Mouse (Mus musculus) stomach, postnatal 0 days (tissue): Measurements from ENCODE around the gene Nfkb2. TPM values are rescaled to one million over a fixed set of nuclear protein-coding genes. Genes with fewer than 3 reads are reported as not detected.

Source experiments
- ATAC-seq: fragments of 200-750 bp; cut with Nextera tagmentation; 2 replicates; pipeline ENCODE4 v1.8.0; 2017; ENCODE audit not compliant: low FRiP score, low TSS enrichment
- DNase-seq: peaks from one replicate; pipeline ENCODE4 v3.0.0-alpha.2; 2016; ENCODE audit warnings: low spot score
- H3K27ac ChIP-seq: fragments of 300-500 bp; sonication (generic); replicated peaks from 2 replicates; pipeline ENCODE4 v1.5.1; 2014; ENCODE audit warnings: mild to moderate bottlenecking, control low read depth
- H3K27me3 ChIP-seq: fragments of 300-500 bp; sonication (generic); 2 replicates; pipeline ENCODE4 v1.6.1; 2014; ENCODE audit warnings: low read length; ENCODE audit not compliant: control insufficient read depth, insufficient read depth
- H3K36me3 ChIP-seq: fragments of 300-500 bp; sonication (generic); 2 replicates; pipeline ENCODE4 v1.6.1; 2014; ENCODE audit warnings: low read length, mixed read lengths; ENCODE audit not compliant: control insufficient read depth, insufficient read depth
- H3K4me1 ChIP-seq: fragments of 300-500 bp; sonication (generic); replicated peaks from 2 replicates; pipeline ENCODE4 v1.6.1; 2014; ENCODE audit warnings: antibody characterized with exemption; ENCODE audit not compliant: control insufficient read depth, insufficient read depth
- H3K4me2 ChIP-seq: fragments of 300-500 bp; sonication (generic); replicated peaks from 2 replicates; pipeline ENCODE4 v1.6.1; 2014; ENCODE audit warnings: low read depth, mild to moderate bottlenecking, control low read depth, moderate library complexity
- H3K4me3 ChIP-seq: fragments of 300-500 bp; sonication (generic); 2 replicates; pipeline ENCODE4 v1.5.1; 2014; ENCODE audit warnings: low read depth, low read length, control low read depth
- H3K9ac ChIP-seq: fragments of 300-500 bp; sonication (generic); 2 replicates; pipeline ENCODE4 v1.6.1; 2014; ENCODE audit warnings: mild to moderate bottlenecking, low read length, control low read depth, mixed read lengths
- H3K9me3 ChIP-seq: fragments of 300-500 bp; sonication (generic); 2 replicates; pipeline ENCODE4 v1.6.1; 2016; ENCODE audit warnings: low read length; ENCODE audit not compliant: control insufficient read depth
- CTCF ChIP-seq: IDR thresholded peaks from 2 replicates; pipeline ENCODE4 v1.5.1; 2016; ENCODE audit warnings: antibody characterized with exemption, low read depth, mild to moderate bottlenecking, moderate library complexity
- EP300 ChIP-seq: optimal IDR thresholded peaks from 2 replicates; pipeline ENCODE3; 2016; ENCODE audit warnings: antibody characterized with exemption
- WGBS: fragments of 180-500 bp; shearing (Covaris S2); extraction: QIAGEN DNeasy Blood & Tissue Kit; methylation state at CpG from one replicate; pipeline ENCODE4 v1.1.7; 2014; 5-methylcytosine and 5-hydroxymethylcytosine counted together
- polyA plus RNA-seq: library from polyadenylated mRNA; unstranded; fragments of >200 nt; fragmentation: Nextera tagmentation; extraction: Ambion mirVana; gene quantifications from 2 replicates; pipeline ENCODE4 v1.2.1, GENCODE M21; 2015

The Nfkb2 gene
- polyA plus RNA-seq, 1 experiment from 2014 or later: 11.4 TPM

- DNase-seq (no peak), ATAC-seq (no peak)
- H3K4me3 ChIP-seq: no peak overlapping the region
- no peak overlapping the region for H3K9ac ChIP-seq
- no peaks in the 10 kb centered on the region; the same call in 1 of the 2 replicates for H3K27me3 ChIP-seq
- H3K27ac ChIP-seq: no peak overlapping the region
- no peaks in the 10 kb centered on the region for H3K9me3 ChIP-seq
- H3K36me3 ChIP-seq: peaks cover 9% of the 10 kb centered on the region
- no peak overlapping the region for H3K4me2 ChIP-seq
- no peak for TF ChIP-seq CTCF
- no peak for TF ChIP-seq EP300
- WGBS: 93% methylated on average over 14 of the region's 14 CpGs
- H3K4me1 ChIP-seq: peaks cover 7% of the 10 kb centered on the region
These were observed 27.2 kb downstream of the Nfkb2 start for GRCm38 (mm10) chr19:46331326-46331725.

- WGBS: 83% methylated on average over 3 of the region's 3 CpGs
- no peak for TF ChIP-seq CTCF
- no peak for TF ChIP-seq EP300
- no peak for ATAC-seq
These were observed 27.8 kb downstream of the Nfkb2 start for GRCm38 (mm10) chr19:46331936-46332335.

GRCm38 (mm10) chr19:46332721-46333339, 28.7 kb downstream of the Nfkb2 start:
- 64% methylated on average over 7 of the region's 7 CpGs for WGBS
- TF ChIP-seq CTCF (no peak), EP300 (no peak)
- no peak overlapping the region for H3K27ac ChIP-seq
- no peak overlapping the region for H3K4me2 ChIP-seq
- H3K4me3 ChIP-seq: no peak overlapping the region
- peaks cover 9% of the 10 kb centered on the region for H3K36me3 ChIP-seq
- DNase-seq (no peak), ATAC-seq (no peak)
- peaks cover 6% of the 10 kb centered on the region for H3K4me1 ChIP-seq
- no peaks in the 10 kb centered on the region for H3K27me3 ChIP-seq
- no peak overlapping the region for H3K9ac ChIP-seq
- H3K9me3 ChIP-seq: no peaks in the 10 kb centered on the region

More at GRCm38 (mm10) chr19:46331936-46332335, 27.8 kb downstream of the Nfkb2 start:
- H3K4me2 ChIP-seq: no peak overlapping the region
- no peak overlapping the region for H3K4me3 ChIP-seq
- no peak overlapping the region for H3K27ac ChIP-seq
- no peak for DNase-seq
- H3K9me3 ChIP-seq: no peaks in the 10 kb centered on the region
- H3K9ac ChIP-seq: no peak overlapping the region
- peaks cover 7% of the 10 kb centered on the region for H3K4me1 ChIP-seq
- H3K36me3 ChIP-seq: peaks cover 9% of the 10 kb centered on the region
- no peaks in the 10 kb centered on the region for H3K27me3 ChIP-seq

- Histone ChIP-seq H3K9me3 (no peaks in the 10 kb centered on the region), H3K36me3 (peaks cover 9% of the 10 kb centered on the region), H3K4me3 (no peak overlapping the region), H3K9ac (no peak overlapping the region), H3K4me2 (no peak overlapping the region), H3K4me1 (peaks cover 7% of the 10 kb centered on the region), H3K27me3 (no peaks in the 10 kb centered on the region), H3K27ac (no peak overlapping the region)
- WGBS: 90% methylated on average over 3 of the region's 3 CpGs
- ATAC-seq (no peak), DNase-seq (no peak)
- TF ChIP-seq CTCF (no peak), EP300 (no peak)
These were observed 29.8 kb downstream of the Nfkb2 start for GRCm38 (mm10) chr19:46333906-46334305.

- H3K9ac ChIP-seq: peak overlapping the region; percentile 73
- 35% methylated on average over 15 of the region's 15 CpGs for WGBS
- ATAC-seq (peak; percentile 11), DNase-seq (no peak)
- H3K4me3 ChIP-seq: peak overlapping the region; percentile 73
- H3K9me3 ChIP-seq: no peaks in the 10 kb centered on the region
- H3K27me3 ChIP-seq: no peaks in the 10 kb centered on the region
- no peaks in the 10 kb centered on the region for H3K36me3 ChIP-seq
- H3K4me2 ChIP-seq: peak overlapping the region; percentile 81
- H3K4me1 ChIP-seq: 0 out of 2 replicates have a peak, but pooled peaks cover 2% of the 10 kb centered on the region
- H3K27ac ChIP-seq: peak overlapping the region; percentile 50; the same call in 1 of the 2 replicates
- TF ChIP-seq EP300 (no peak), CTCF (no peak)
These were observed 33.7 kb downstream of the Nfkb2 start for GRCm38 (mm10) chr19:46337719-46338330.
